8 mouse cellular contexts compared by ENCODE assay signal in genomic region chr8:71380178-71381171, GRCm38 (mm10). TPM values are rescaled to one million over a fixed set of nuclear protein-coding genes. Genes with fewer than 3 reads are reported as not detected.
DNase-seq lines count a peak whose midpoint lies in the region; ATAC-seq and TF ChIP-seq lines count a peak whose summit lies in the region.

No protein-coding gene starts in this region.

- no peak overlapping the region for H3K27ac ChIP-seq in cerebellum, adult 2 months (ENCODE audit: insufficient read depth, low read length)
- H3K27ac ChIP-seq in heart, embryonic 12.5 days (ENCODE audit: poor library complexity, severe bottlenecking): peak overlapping the region; percentile 88; the same call in 1 of the 2 replicates
- peak overlapping the region; percentile 99 for H3K27ac ChIP-seq in kidney, postnatal 0 days
- no peak overlapping the region for H3K27ac ChIP-seq in midbrain, embryonic 14.5 days (replicated peaks; ENCODE audit: low read depth, low read length)

- no peak for TF ChIP-seq CTCF in cerebellum, adult 2 months (IDR thresholded peaks at IDR 0.05; ENCODE audit: borderline replicate concordance, insufficient read depth, low read depth, low read length)
- TF ChIP-seq CTCF in kidney, postnatal 0 days (IDR thresholded peaks at IDR 0.05; ENCODE audit: low read depth): no peak

- H3K4me2 ChIP-seq in heart, embryonic 12.5 days: peak overlapping the region; percentile 95
- peak overlapping the region; percentile 96 for H3K4me2 ChIP-seq in kidney, postnatal 0 days (ENCODE audit: low read length)
- peak overlapping the region; percentile 99 for H3K4me2 ChIP-seq in midbrain, embryonic 14.5 days (ENCODE audit: low read length)

- H3K9ac ChIP-seq in heart, embryonic 12.5 days: peak overlapping the region; percentile 98
- H3K9ac ChIP-seq in kidney, postnatal 0 days (ENCODE audit: low read depth, low read length): peak overlapping the region; percentile 93
- peak overlapping the region; percentile 74 for H3K9ac ChIP-seq in midbrain, embryonic 14.5 days (replicated peaks; ENCODE audit: low read length)

- peaks cover 27% of the 10 kb centered on the region for H3K36me3 ChIP-seq in heart, embryonic 12.5 days
- H3K36me3 ChIP-seq in kidney, postnatal 0 days (ENCODE audit: insufficient read depth, low read length): peaks cover 12% of the 10 kb centered on the region
- no peaks in the 10 kb centered on the region; the same call in 1 of the 2 replicates for H3K36me3 ChIP-seq in midbrain, embryonic 14.5 days (ENCODE audit: control insufficient read depth, insufficient read depth, low read length)

- no peaks in the 10 kb centered on the region for H3K27me3 ChIP-seq in cerebellum, adult 2 months (ENCODE audit: control insufficient read depth, insufficient read depth, low read length)
- no peaks in the 10 kb centered on the region for H3K27me3 ChIP-seq in heart, embryonic 12.5 days (replicated peaks)
- no peaks in the 10 kb centered on the region for H3K27me3 ChIP-seq in kidney, postnatal 0 days (ENCODE audit: insufficient read depth, low read length)
- H3K27me3 ChIP-seq in midbrain, embryonic 14.5 days (ENCODE audit: control insufficient read depth, insufficient read depth, low read length): peaks cover 7% of the 10 kb centered on the region; the same call in 1 of the 2 replicates

- no peaks in the 10 kb centered on the region for H3K9me3 ChIP-seq in heart, embryonic 12.5 days (replicated peaks)
- H3K9me3 ChIP-seq in kidney, postnatal 0 days (replicated peaks; ENCODE audit: low read length): no peaks in the 10 kb centered on the region
- H3K9me3 ChIP-seq in midbrain, embryonic 14.5 days (ENCODE audit: control insufficient read depth, low read length): no peaks in the 10 kb centered on the region

- no peak for ATAC-seq in heart, embryonic 12.5 days (ENCODE audit: insufficient number of reproducible peaks, low FRiP score)
- no peak for ATAC-seq in kidney, postnatal 0 days (replicated peaks; ENCODE audit: low FRiP score, low read depth)
- no peak for ATAC-seq in midbrain, embryonic 14.5 days (ENCODE audit: low FRiP score, low TSS enrichment)

- intact Hi-C loops in left cerebral cortex, postnatal 25 days (cut with DNase I): loop anchor here (5.0 kb wide), 1 partner anchor 82 kb away; the partner anchor contains the start of genes Abhd8 and Mrpl34

- DNase-seq in cerebellum, adult 2 months: peak in 1 of 2 experiments; percentile 52
- no peak for DNase-seq in cerebellum, adult 11 months
- peak; percentile 59 for DNase-seq in adrenal gland, postnatal 14 days
- DNase-seq in kidney, postnatal 0 days (ENCODE audit: low spot score): peak; percentile 58
- peak; percentile 32 for DNase-seq in midbrain, embryonic 14.5 days
- no peak for DNase-seq in left cerebral cortex, postnatal 25 days (ENCODE audit: low spot score in 2 of 2)
- DNase-seq in right cerebral cortex, adult 2 months (ENCODE audit: low spot score in 2 of 2): no peak

- no peak for TF ChIP-seq POLR2A in cerebellum, adult 2 months (IDR thresholded peaks at IDR 0.05; ENCODE audit: borderline replicate concordance, insufficient read depth, low read length)

- 3% methylated on average over 72 of the region's 72 CpGs for WGBS in cerebellum, adult 2 months
- WGBS in heart, embryonic 12.5 days: 2% methylated on average over 72 of the region's 72 CpGs
- under 1% methylated on average over 71 of the region's 72 CpGs for WGBS in kidney, postnatal 0 days
- WGBS in midbrain, embryonic 14.5 days: under 1% methylated on average over 72 of the region's 72 CpGs

- H3K4me1 ChIP-seq in cerebellum, adult 2 months (ENCODE audit: control insufficient read depth, insufficient read depth, low read length): peaks cover 16% of the 10 kb centered on the region
- H3K4me1 ChIP-seq in heart, embryonic 12.5 days (replicated peaks): peaks cover 55% of the 10 kb centered on the region
- H3K4me1 ChIP-seq in kidney, postnatal 0 days (replicated peaks; ENCODE audit: insufficient read depth, low read length): peaks cover 55% of the 10 kb centered on the region
- peaks cover 55% of the 10 kb centered on the region for H3K4me1 ChIP-seq in midbrain, embryonic 14.5 days (ENCODE audit: control insufficient read depth, insufficient read depth, low read length)

- peak overlapping the region; percentile 51 for H3K4me3 ChIP-seq in cerebellum, adult 2 months (replicated peaks; ENCODE audit: insufficient read depth, low read depth, low read length)
- peak overlapping the region; percentile 94 for H3K4me3 ChIP-seq in heart, embryonic 12.5 days
- H3K4me3 ChIP-seq in kidney, postnatal 0 days (replicated peaks; ENCODE audit: low read depth, low read length): peak overlapping the region; percentile 89
- peak overlapping the region; percentile 70 for H3K4me3 ChIP-seq in midbrain, embryonic 14.5 days (replicated peaks; ENCODE audit: low read depth, low read length)

RNA-seq across cellular contexts. Expression of gene Nr2f6, which starts 1.3 kb away (rescaled TPM):
- polyA plus RNA-seq in cerebellum, adult 2 months (2012; rRNA removed): 53.0 and 59.8 TPM in 2 replicates
- total RNA-seq in adrenal gland, postnatal 14 days (2021): 61.1 and 65.7 TPM in 2 replicates
- polyA plus RNA-seq in heart, embryonic 12.5 days (2016; fragmentation: Nextera tagmentation; extraction: Ambion mirVana): 63.6 and 64.3 TPM in 2 replicates
- 110 and 138 TPM in 2 replicates for polyA plus RNA-seq in kidney, postnatal 0 days (2015; fragmentation: Nextera tagmentation; extraction: Ambion mirVana)
- 24.9 and 29.4 TPM in 2 replicates for polyA plus RNA-seq in midbrain, embryonic 14.5 days (2014; fragmentation: Nextera tagmentation; extraction: Ambion mirVana)
- 10 to 100 TPM; 37.6 to 43.0 TPM for total RNA-seq in left cerebral cortex, postnatal 25 days (2021)

RNA-seq across cellular contexts. Expression of gene Ocel1, which starts 9.4 kb away (rescaled TPM):
- polyA plus RNA-seq in cerebellum, adult 2 months (2012; rRNA removed): 7.3 and 8.0 TPM in 2 replicates
- 17.4 and 17.9 TPM in 2 replicates for total RNA-seq in adrenal gland, postnatal 14 days (2021)
- polyA plus RNA-seq in heart, embryonic 12.5 days (2016; fragmentation: Nextera tagmentation; extraction: Ambion mirVana): 5.5 and 5.7 TPM in 2 replicates
- polyA plus RNA-seq in kidney, postnatal 0 days (2015; fragmentation: Nextera tagmentation; extraction: Ambion mirVana): 8.1 and 8.4 TPM in 2 replicates
- 4.2 and 4.3 TPM in 2 replicates for polyA plus RNA-seq in midbrain, embryonic 14.5 days (2014; fragmentation: Nextera tagmentation; extraction: Ambion mirVana)
- 10 to 100 TPM; 14.8 to 18.6 TPM for total RNA-seq in left cerebral cortex, postnatal 25 days (2021)

RNA-seq across cellular contexts. Expression of gene Use1, which starts 13.8 kb away (rescaled TPM):
- 199 and 204 TPM in 2 replicates for polyA plus RNA-seq in cerebellum, adult 2 months (2012; rRNA removed)
- total RNA-seq in adrenal gland, postnatal 14 days (2021): 165 and 179 TPM in 2 replicates
- polyA plus RNA-seq in heart, embryonic 12.5 days (2016; fragmentation: Nextera tagmentation; extraction: Ambion mirVana): 68.6 and 69.9 TPM in 2 replicates
- polyA plus RNA-seq in kidney, postnatal 0 days (2015; fragmentation: Nextera tagmentation; extraction: Ambion mirVana): 129 and 140 TPM in 2 replicates
- 121 TPM in 2 replicates for polyA plus RNA-seq in midbrain, embryonic 14.5 days (2014; fragmentation: Nextera tagmentation; extraction: Ambion mirVana)
- 100 to 1,000 TPM in 1 of 2 experiments, 10 to 100 TPM in 1; 95.9 to 102 TPM for total RNA-seq in left cerebral cortex, postnatal 25 days (2021)

RNA-seq across cellular contexts. Expression of gene Ushbp1, which starts 15.1 kb away (rescaled TPM):
- polyA plus RNA-seq in cerebellum, adult 2 months (2012; rRNA removed): 9.5 and 9.7 TPM in 2 replicates
- total RNA-seq in adrenal gland, postnatal 14 days (2021): 30.9 and 37.6 TPM in 2 replicates
- polyA plus RNA-seq in heart, embryonic 12.5 days (2016; fragmentation: Nextera tagmentation; extraction: Ambion mirVana): 4.8 and 6.1 TPM in 2 replicates
- 18.8 and 20.4 TPM in 2 replicates for polyA plus RNA-seq in kidney, postnatal 0 days (2015; fragmentation: Nextera tagmentation; extraction: Ambion mirVana)
- 3.5 and 5.7 TPM in 2 replicates for polyA plus RNA-seq in midbrain, embryonic 14.5 days (2014; fragmentation: Nextera tagmentation; extraction: Ambion mirVana)
- total RNA-seq in left cerebral cortex, postnatal 25 days (2021): 1 to 10 TPM; 4.9 to 5.0 TPM

RNA-seq across cellular contexts. Expression of gene Babam1, which starts 16.2 kb away (rescaled TPM):
- 163 and 179 TPM in 2 replicates for polyA plus RNA-seq in cerebellum, adult 2 months (2012; rRNA removed)
- total RNA-seq in adrenal gland, postnatal 14 days (2021): 85.5 and 88.4 TPM in 2 replicates
- polyA plus RNA-seq in heart, embryonic 12.5 days (2016; fragmentation: Nextera tagmentation; extraction: Ambion mirVana): 77.6 and 94.2 TPM in 2 replicates
- polyA plus RNA-seq in kidney, postnatal 0 days (2015; fragmentation: Nextera tagmentation; extraction: Ambion mirVana): 92.3 and 96.4 TPM in 2 replicates
- 78.3 and 88.4 TPM in 2 replicates for polyA plus RNA-seq in midbrain, embryonic 14.5 days (2014; fragmentation: Nextera tagmentation; extraction: Ambion mirVana)
- 100 to 1,000 TPM; 111 to 117 TPM for total RNA-seq in left cerebral cortex, postnatal 25 days (2021)

Comparison
In these comparisons a context has a peak if more than half of its experiments do, and no peak if none do; other contexts are left out.
1. DNase-seq: peak in adrenal gland, postnatal 14 days (single experiment), kidney, postnatal 0 days (single experiment) and midbrain, embryonic 14.5 days (single experiment); none in cerebellum, adult 11 months (single experiment), left cerebral cortex, postnatal 25 days (0 of 2) and right cerebral cortex, adult 2 months (0 of 2).
2. H3K27ac ChIP-seq: peak in heart, embryonic 12.5 days (single experiment) and kidney, postnatal 0 days (single experiment); none in cerebellum, adult 2 months (single experiment) and midbrain, embryonic 14.5 days (single experiment).
3. Peak in every context shown above with its lines, with median percentiles within 50 percentile points of each other: H3K4me3 ChIP-seq, H3K4me2 ChIP-seq and H3K9ac ChIP-seq.